Mouse (Mus musculus) limb, embryonic 12.5 days (tissue): Measurements from ENCODE around the gene Gpx4. TPM values are rescaled to one million over a fixed set of nuclear protein-coding genes. Genes with fewer than 3 reads are reported as not detected.

Source experiments
- ATAC-seq: fragments of 200-750 bp; cut with Nextera tagmentation; 2 replicates; pipeline ENCODE4 v1.8.0; 2017; ENCODE audit warnings: low read depth, moderate TSS enrichment; ENCODE audit not compliant: insufficient number of reproducible peaks, insufficient read depth, low FRiP score, low TSS enrichment
- H3K27ac ChIP-seq: fragments of 300-500 bp; sonication (generic); 2 replicates; pipeline ENCODE4 v1.5.1; 2016; ENCODE audit warnings: mild to moderate bottlenecking, moderate library complexity
- H3K27me3 ChIP-seq: fragments of 300-500 bp; sonication (generic); 2 replicates; pipeline ENCODE4 v1.6.1; 2016; ENCODE audit warnings: mild to moderate bottlenecking, moderate library complexity
- H3K36me3 ChIP-seq: fragments of 300-500 bp; sonication (generic); 2 replicates; pipeline ENCODE4 v1.6.1; 2016; ENCODE audit warnings: mild to moderate bottlenecking, moderate library complexity
- H3K4me1 ChIP-seq: fragments of 300-500 bp; sonication (generic); replicated peaks from 2 replicates; pipeline ENCODE4 v1.6.1; 2016
- H3K4me2 ChIP-seq: fragments of 300-500 bp; sonication (generic); 2 replicates; pipeline ENCODE4 v1.6.1; 2016; ENCODE audit warnings: mild to moderate bottlenecking, moderate library complexity
- H3K4me3 ChIP-seq: fragments of 300-500 bp; sonication (generic); replicated peaks from 2 replicates; pipeline ENCODE4 v1.5.1; 2016; ENCODE audit warnings: mild to moderate bottlenecking
- H3K9ac ChIP-seq: fragments of 300-500 bp; sonication (generic); replicated peaks from 2 replicates; pipeline ENCODE4 v1.6.1; 2016; ENCODE audit warnings: mild to moderate bottlenecking, moderate library complexity
- H3K9me3 ChIP-seq: fragments of 300-500 bp; sonication (generic); 2 replicates; pipeline ENCODE4 v1.6.1; 2016; ENCODE audit warnings: mild to moderate bottlenecking, moderate library complexity
- WGBS: fragments of 180-500 bp; shearing (Covaris S2); methylation state at CpG from one replicate; pipeline ENCODE4 v1.1.7; 2016; 5-methylcytosine and 5-hydroxymethylcytosine counted together
- polyA plus RNA-seq: library from polyadenylated mRNA; unstranded; fragments of >200 nt; fragmentation: Nextera tagmentation; extraction: Ambion mirVana; gene quantifications from 2 replicates; pipeline ENCODE4 v1.2.1, GENCODE M21; 2016

Gpx4 gene
- 463 and 494 TPM in 2 replicates for polyA plus RNA-seq

- H3K27ac ChIP-seq, result peak within 1 kb of the TSS; percentile 71
- H3K4me1 ChIP-seq, result peaks cover 21% of the 10 kb centered on the region
Measured at GRCm38 (mm10) chr10:80047041-80047565, at the start of gene Gpx4. Gpx4 (plus strand) TSS chr10:80047166.

GRCm38 (mm10) chr10:79997819-79998218 lies 49.1 kb upstream of the Gpx4 start:
- H3K27me3 ChIP-seq, result peaks cover 51% of the 10 kb centered on the region
- H3K9ac ChIP-seq, result peak overlapping the region; percentile 47; the same call in 1 of the 2 replicates
- peaks cover 22% of the 10 kb centered on the region for H3K36me3 ChIP-seq
- H3K4me1 ChIP-seq, result peaks cover 17% of the 10 kb centered on the region
- ATAC-seq, result no peak
- WGBS, result 6% methylated on average over 15 of the region's 15 CpGs
- no peaks in the 10 kb centered on the region for H3K9me3 ChIP-seq
- H3K4me3 ChIP-seq, result peak overlapping the region; percentile 49
- H3K4me2 ChIP-seq, result peak overlapping the region; percentile 88
- no peak overlapping the region for H3K27ac ChIP-seq

More at GRCm38 (mm10) chr10:80047041-80047565, at the start of gene Gpx4:
- no peak for ATAC-seq
- Histone ChIP-seq H3K9me3 (no peaks in the 10 kb centered on the region), H3K4me3 (no peak within 1 kb of the TSS), H3K36me3 (no peaks in the 10 kb centered on the region), H3K9ac (peak within 1 kb of the TSS; percentile 13; the same call in 1 of the 2 replicates), H3K27me3 (peaks cover 10% of the 10 kb centered on the region; the same call in 1 of the 2 replicates), H3K4me2 (no peak within 1 kb of the TSS)
- 42% methylated on average over 9 of the region's 9 CpGs for WGBS

- peaks cover 20% of the 10 kb centered on the region for H3K4me1 ChIP-seq
- 75% methylated on average over 9 of the region's 9 CpGs for WGBS
- H3K9me3 ChIP-seq, result no peaks in the 10 kb centered on the region
- no peak overlapping the region for H3K4me2 ChIP-seq
- H3K27ac ChIP-seq, result no peak overlapping the region
- no peak overlapping the region for H3K9ac ChIP-seq
- no peaks in the 10 kb centered on the region for H3K36me3 ChIP-seq
- no peak for ATAC-seq
- peaks cover 67% of the 10 kb centered on the region for H3K27me3 ChIP-seq
- no peak overlapping the region for H3K4me3 ChIP-seq
Measured at GRCm38 (mm10) chr10:80001945-80002344, 45.0 kb upstream of the Gpx4 start.

GRCm38 (mm10) chr10:80002829-80003228 lies 44.1 kb upstream of the Gpx4 start:
- Histone ChIP-seq H3K27ac (no peak overlapping the region), H3K4me3 (no peak overlapping the region), H3K9ac (no peak overlapping the region), H3K4me1 (peaks cover 13% of the 10 kb centered on the region), H3K4me2 (no peak overlapping the region), H3K36me3 (no peaks in the 10 kb centered on the region), H3K27me3 (peaks cover 64% of the 10 kb centered on the region), H3K9me3 (no peaks in the 10 kb centered on the region)
- no peak for ATAC-seq
- 27% methylated on average over 21 of the region's 21 CpGs for WGBS

- H3K4me3 ChIP-seq, result no peak overlapping the region
- no peaks in the 10 kb centered on the region for H3K9me3 ChIP-seq
- H3K27ac ChIP-seq, result no peak overlapping the region
- WGBS, result 65% methylated on average over 9 of the region's 9 CpGs
- H3K4me1 ChIP-seq, result peaks cover 8% of the 10 kb centered on the region
- no peak for ATAC-seq
- peaks cover 56% of the 10 kb centered on the region for H3K27me3 ChIP-seq
- H3K4me2 ChIP-seq, result no peak overlapping the region
- no peaks in the 10 kb centered on the region for H3K36me3 ChIP-seq
- no peak overlapping the region for H3K9ac ChIP-seq
Measured at GRCm38 (mm10) chr10:80003374-80004232, 43.4 kb upstream of the Gpx4 start.

GRCm38 (mm10) chr10:80004233-80004705 lies 42.7 kb upstream of the Gpx4 start:
- no peak for ATAC-seq
- Histone ChIP-seq H3K9me3 (no peaks in the 10 kb centered on the region), H3K4me1 (peaks cover 8% of the 10 kb centered on the region), H3K4me2 (no peak overlapping the region), H3K36me3 (no peaks in the 10 kb centered on the region), H3K27ac (no peak overlapping the region), H3K4me3 (no peak overlapping the region), H3K9ac (no peak overlapping the region), H3K27me3 (peaks cover 50% of the 10 kb centered on the region)
- WGBS, result 92% methylated on average over 8 of the region's 8 CpGs

GRCm38 (mm10) chr10:80011740-80012139 lies 35.2 kb upstream of the Gpx4 start:
- no peaks in the 10 kb centered on the region for H3K4me1 ChIP-seq
- 88% methylated on average over 6 of the region's 6 CpGs for WGBS
- H3K9me3 ChIP-seq, result peaks cover 15% of the 10 kb centered on the region
- no peaks in the 10 kb centered on the region for H3K36me3 ChIP-seq
- H3K4me2 ChIP-seq, result no peak overlapping the region
- no peak for ATAC-seq
- no peak overlapping the region for H3K9ac ChIP-seq
- peaks cover 52% of the 10 kb centered on the region for H3K27me3 ChIP-seq
- H3K27ac ChIP-seq, result no peak overlapping the region
- H3K4me3 ChIP-seq, result no peak overlapping the region

GRCm38 (mm10) chr10:80013609-80014008 lies 33.4 kb upstream of the Gpx4 start:
- Histone ChIP-seq H3K4me2 (no peak overlapping the region), H3K27me3 (peaks cover 65% of the 10 kb centered on the region), H3K27ac (no peak overlapping the region), H3K9me3 (peaks cover 15% of the 10 kb centered on the region), H3K9ac (no peak overlapping the region), H3K4me3 (peak overlapping the region; percentile 7; the same call in 1 of the 2 replicates), H3K4me1 (peaks cover 1% of the 10 kb centered on the region), H3K36me3 (no peaks in the 10 kb centered on the region)
- no peak for ATAC-seq
- WGBS, result 24% methylated on average over 25 of the region's 25 CpGs

- H3K27ac ChIP-seq, result no peak overlapping the region
- no peak overlapping the region for H3K4me3 ChIP-seq
- peaks cover 15% of the 10 kb centered on the region for H3K9me3 ChIP-seq
- peaks cover 12% of the 10 kb centered on the region for H3K4me1 ChIP-seq
- no peaks in the 10 kb centered on the region for H3K36me3 ChIP-seq
- ATAC-seq, result no peak
- peaks cover 68% of the 10 kb centered on the region for H3K27me3 ChIP-seq
- 16% methylated on average over 28 of the region's 28 CpGs for WGBS
- peak overlapping the region; percentile 12; the same call in 1 of the 2 replicates for H3K9ac ChIP-seq
- H3K4me2 ChIP-seq, result no peak overlapping the region
Measured at GRCm38 (mm10) chr10:80014484-80015290, 32.3 kb upstream of the Gpx4 start.

GRCm38 (mm10) chr10:80015583-80015982 lies 31.4 kb upstream of the Gpx4 start:
- Histone ChIP-seq H3K9ac (no peak overlapping the region), H3K4me1 (peaks cover 20% of the 10 kb centered on the region), H3K4me3 (no peak overlapping the region), H3K4me2 (no peak overlapping the region), H3K9me3 (peaks cover 6% of the 10 kb centered on the region), H3K36me3 (no peaks in the 10 kb centered on the region), H3K27me3 (peaks cover 68% of the 10 kb centered on the region), H3K27ac (no peak overlapping the region)
- WGBS, result 81% methylated on average over 10 of the region's 10 CpGs
- ATAC-seq, result no peak

- no peak for ATAC-seq
- Histone ChIP-seq H3K27ac (no peak within 1 kb of the TSS), H3K4me1 (peaks cover 21% of the 10 kb centered on the region), H3K36me3 (no peaks in the 10 kb centered on the region), H3K4me3 (no peak within 1 kb of the TSS), H3K9ac (no peak within 1 kb of the TSS; the same call in 1 of the 2 replicates), H3K9me3 (no peaks in the 10 kb centered on the region), H3K4me2 (no peak within 1 kb of the TSS), H3K27me3 (peaks cover 68% of the 10 kb centered on the region)
- WGBS, result 65% methylated on average over 11 of the region's 11 CpGs
Measured at GRCm38 (mm10) chr10:80016511-80016910, 30.5 kb upstream of the Gpx4 start, which contains the start of gene Arhgap45. Arhgap45 (plus strand) TSS chr10:80016653.
